8 mouse cellular contexts compared by ENCODE assay signal in the genomic region with DNA sequence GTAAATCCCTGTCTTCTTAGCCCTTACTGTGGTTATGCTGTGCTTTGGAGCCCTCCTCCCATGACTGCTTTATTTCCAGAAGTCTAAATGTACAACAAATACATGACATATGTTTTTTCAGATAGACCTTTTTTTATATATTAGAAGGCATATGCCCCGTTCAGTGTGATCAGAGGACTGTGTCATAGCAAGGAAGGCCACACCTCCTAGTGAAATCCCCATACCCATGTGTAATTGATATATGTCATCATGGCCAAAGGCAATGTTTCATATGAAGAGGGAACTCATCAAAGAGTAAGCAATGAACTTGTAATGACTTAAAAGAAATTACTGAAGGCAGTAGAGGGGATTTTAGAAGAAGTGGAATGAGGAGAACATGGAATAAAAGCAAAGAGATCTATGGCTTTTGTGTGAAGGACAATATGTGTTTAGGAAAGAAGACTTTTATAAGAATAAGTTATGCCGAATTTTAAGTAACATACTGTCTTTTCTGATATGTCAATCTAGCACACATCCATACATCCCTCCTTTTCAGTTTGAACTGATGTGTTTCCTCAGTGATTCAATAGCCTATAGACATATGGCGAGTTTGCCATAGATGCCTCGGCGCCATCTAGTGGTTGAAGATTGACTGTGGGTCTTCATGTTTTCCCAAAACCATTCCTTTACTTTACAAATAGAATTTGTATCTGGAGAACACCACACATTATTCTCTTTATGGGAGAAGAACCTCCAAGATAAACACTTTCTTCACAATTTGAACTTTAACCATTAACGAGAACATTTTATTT.
DNase-seq lines count a peak whose midpoint lies in the region; ATAC-seq and TF ChIP-seq lines count a peak whose summit lies in the region.

No protein-coding gene starts in this region.

- no peak for TF ChIP-seq EP300 in stomach, postnatal 0 days (optimal IDR thresholded peaks at IDR 0.05)

- peak; percentile 93 for TF ChIP-seq CTCF in stomach, postnatal 0 days (IDR thresholded peaks at IDR 0.05; ENCODE audit: low read depth)

- peak; percentile 47 to 78 for DNase-seq in heart, adult 18-20 months
- DNase-seq in heart, postnatal 25 days (ENCODE audit: low spot score): no peak
- DNase-seq in MN1 (ENCODE audit: low spot score): peak; percentile 52
- DNase-seq in cerebellum, postnatal 36 days: peak; percentile 37 to 59
- DNase-seq in gastrocnemius, postnatal 14 days: peak; percentile 26
- DNase-seq in layer of hippocampus, postnatal 10 days (ENCODE audit: low spot score in 2 of 2): peak; percentile 12 to 40
- DNase-seq in stomach, postnatal 0 days (ENCODE audit: low spot score): peak; percentile 52

- H3K9me3 ChIP-seq in stomach, postnatal 0 days (ENCODE audit: control insufficient read depth, low read length): no peaks in the 10 kb centered on the region

- no peak overlapping the region for H3K4me3 ChIP-seq in stomach, postnatal 0 days (ENCODE audit: low read depth, low read length)

- no peak overlapping the region for H3K27ac ChIP-seq in stomach, postnatal 0 days (replicated peaks)

- 17% methylated on average over 6 of the region's 6 CpGs for WGBS in stomach, postnatal 0 days

- no peaks in the 10 kb centered on the region for H3K27me3 ChIP-seq in stomach, postnatal 0 days (ENCODE audit: control insufficient read depth, insufficient read depth, low read length)

- H3K9ac ChIP-seq in stomach, postnatal 0 days (ENCODE audit: low read length): no peak overlapping the region

- no peaks in the 10 kb centered on the region for H3K36me3 ChIP-seq in stomach, postnatal 0 days (ENCODE audit: control insufficient read depth, insufficient read depth, low read length)

- intact Hi-C loops in heart, postnatal 25 days (cut with DNase I): loop anchor here (1.0 to 10.0 kb wide), 3 partner anchors 373 to 1236 kb away; no protein-coding TSS in a partner anchor
- intact Hi-C loops in gastrocnemius, postnatal 14 days (cut with DNase I; ENCODE audit: low total_unique reads): loop anchor here (5.0 to 10.0 kb wide), 2 partner anchors 373 to 736 kb away; no protein-coding TSS in a partner anchor

- no peak overlapping the region for H3K4me2 ChIP-seq in stomach, postnatal 0 days (replicated peaks; ENCODE audit: low read depth)

- H3K4me1 ChIP-seq in stomach, postnatal 0 days (replicated peaks; ENCODE audit: control insufficient read depth, insufficient read depth): no peaks in the 10 kb centered on the region

- peak; percentile 68 for ATAC-seq in megakaryocyte-erythroid progenitor cell, adult 5-6 weeks (replicated peaks; ENCODE audit: low FRiP score, low TSS enrichment, poor library complexity, severe bottlenecking)
- ATAC-seq in stomach, postnatal 0 days (ENCODE audit: low FRiP score, low TSS enrichment): no peak
